Mouse (Mus musculus) naive thymus-derived CD4-positive, alpha-beta T cell, adult 2 months (primary cell): ENCODE measurements at regions not wholly inside any gene's neighbourhood (a gene's known extent, or its start where the extent isn't known, plus 50 kb on each side); places are given as distances from the start of the nearest gene placed in this dataset.

Source experiments
- DNase-seq: peaks from one replicate; pipeline ENCODE4 v3.0.0-alpha.2; 2011; ENCODE audit warnings: low read depth

DNA sequence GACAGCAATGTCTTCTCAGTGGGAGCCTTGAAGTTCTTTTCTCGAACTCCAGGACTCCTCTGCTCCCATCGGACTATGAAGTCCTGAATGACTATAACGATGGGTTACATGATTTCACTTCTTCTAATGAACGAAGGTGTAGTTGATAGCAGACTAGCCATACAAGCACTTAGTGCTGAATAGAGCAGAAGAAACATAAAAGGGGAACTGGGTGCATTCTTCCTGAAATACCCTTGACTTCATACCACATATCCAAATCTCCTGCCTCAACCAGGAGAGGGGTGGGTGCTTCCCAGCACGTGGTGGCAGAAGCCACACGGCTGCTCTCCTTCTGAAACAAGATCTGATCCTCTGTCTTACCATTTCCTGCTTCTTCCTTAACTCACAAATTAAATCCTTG is 407.4 kb downstream of the Atp23 start:
- DNase-seq: no peak

DNA sequence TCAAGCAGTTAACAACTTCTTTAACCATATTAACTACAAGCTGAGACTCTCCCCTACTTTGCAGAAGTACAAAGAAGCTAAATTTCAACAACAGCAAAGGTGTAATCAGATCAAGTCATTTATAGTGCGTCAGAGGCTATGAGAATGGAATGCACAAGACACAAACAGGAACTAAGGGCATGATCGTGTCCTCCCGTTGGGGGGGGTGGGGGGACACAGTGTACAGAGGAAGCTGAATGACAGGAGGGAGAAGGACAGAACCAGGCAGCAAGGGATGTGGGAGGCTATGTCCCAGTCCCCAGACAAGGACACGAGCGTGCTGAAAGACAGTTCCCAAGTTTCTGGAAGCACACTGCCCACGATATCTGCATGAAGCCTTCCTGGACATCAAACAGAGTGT is 408.9 kb downstream of the Atp23 start:
- no peak for DNase-seq

DNA sequence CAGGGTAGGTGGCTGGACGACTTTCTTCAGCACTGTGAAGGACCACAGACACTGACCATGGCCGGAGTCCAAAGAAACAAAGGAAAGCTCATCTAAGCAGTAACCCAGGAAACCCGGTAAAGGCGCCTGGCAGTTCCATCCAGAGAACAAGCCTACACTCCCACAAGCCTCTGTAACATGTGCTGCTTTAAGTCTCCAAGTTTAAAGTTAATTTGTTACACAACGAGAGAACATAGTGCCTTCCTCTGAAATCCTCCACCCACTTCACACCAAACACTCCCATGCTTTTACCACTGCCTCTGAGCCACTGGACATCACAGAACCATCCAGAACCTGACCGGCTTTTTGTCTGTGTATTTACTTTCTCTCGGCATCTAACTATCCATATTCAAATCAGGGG is 416.0 kb downstream of the Atp23 start:
- no peak for DNase-seq

DNA sequence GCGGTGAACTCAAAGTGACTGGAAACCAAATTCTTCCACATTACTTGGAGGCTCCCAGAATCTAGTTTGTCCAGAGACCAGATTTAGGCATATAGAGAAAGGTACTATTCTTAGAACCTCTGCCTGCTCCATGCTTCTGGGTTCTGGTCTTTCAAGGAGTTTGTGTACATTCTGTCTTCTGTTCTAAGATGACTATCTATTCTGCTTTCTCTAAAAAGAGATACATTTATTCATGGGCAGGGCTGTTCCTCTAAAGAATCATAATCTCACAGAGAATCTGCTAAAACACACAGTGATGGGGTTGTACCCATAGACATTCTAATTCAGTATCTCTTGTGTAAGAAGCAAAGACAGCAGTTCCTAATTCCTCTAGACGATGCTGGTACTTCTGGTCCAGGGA is 417.7 kb downstream of the Atp23 start:
- no peak for DNase-seq

DNA sequence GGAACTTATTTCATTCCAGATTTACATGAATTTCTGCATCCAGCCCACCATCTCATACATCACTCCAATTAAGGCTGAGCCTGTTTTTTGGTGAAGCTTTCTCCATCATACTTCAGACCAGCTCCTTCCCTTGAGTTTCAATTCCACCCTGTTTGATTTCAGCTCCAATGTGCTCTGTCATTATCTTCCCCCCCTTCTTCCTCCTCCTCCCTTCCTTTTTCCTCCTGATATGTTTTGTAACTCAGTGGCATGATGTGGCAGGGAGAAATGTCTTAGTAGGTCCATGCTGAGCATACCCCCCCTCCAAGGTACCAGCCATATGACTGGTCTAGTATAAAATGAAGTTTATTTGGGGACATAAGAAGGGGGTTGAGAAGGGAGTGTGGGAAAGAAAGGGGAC is 420.8 kb downstream of the Atp23 start:
- DNase-seq: no peak

DNA sequence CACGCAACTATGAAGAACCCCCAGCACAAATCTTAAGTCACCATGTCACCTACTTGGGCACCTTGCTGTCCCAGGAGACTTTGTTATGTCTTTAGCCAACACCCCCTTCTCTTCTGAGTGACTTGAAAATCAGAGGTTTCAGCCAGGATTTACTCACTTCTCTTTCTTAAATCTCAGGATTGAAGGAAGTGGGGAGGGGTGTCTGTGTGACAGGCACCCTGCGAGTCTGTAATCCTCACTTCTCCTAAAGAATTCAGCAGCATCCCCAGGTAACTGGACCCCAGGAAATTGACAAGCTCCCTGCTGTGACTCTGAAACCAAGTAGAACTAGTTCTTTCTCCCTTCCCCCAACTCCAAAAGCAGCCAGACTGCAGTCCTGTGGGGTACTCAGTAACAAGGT is 421.4 kb downstream of the Atp23 start:
- no peak for DNase-seq

DNA sequence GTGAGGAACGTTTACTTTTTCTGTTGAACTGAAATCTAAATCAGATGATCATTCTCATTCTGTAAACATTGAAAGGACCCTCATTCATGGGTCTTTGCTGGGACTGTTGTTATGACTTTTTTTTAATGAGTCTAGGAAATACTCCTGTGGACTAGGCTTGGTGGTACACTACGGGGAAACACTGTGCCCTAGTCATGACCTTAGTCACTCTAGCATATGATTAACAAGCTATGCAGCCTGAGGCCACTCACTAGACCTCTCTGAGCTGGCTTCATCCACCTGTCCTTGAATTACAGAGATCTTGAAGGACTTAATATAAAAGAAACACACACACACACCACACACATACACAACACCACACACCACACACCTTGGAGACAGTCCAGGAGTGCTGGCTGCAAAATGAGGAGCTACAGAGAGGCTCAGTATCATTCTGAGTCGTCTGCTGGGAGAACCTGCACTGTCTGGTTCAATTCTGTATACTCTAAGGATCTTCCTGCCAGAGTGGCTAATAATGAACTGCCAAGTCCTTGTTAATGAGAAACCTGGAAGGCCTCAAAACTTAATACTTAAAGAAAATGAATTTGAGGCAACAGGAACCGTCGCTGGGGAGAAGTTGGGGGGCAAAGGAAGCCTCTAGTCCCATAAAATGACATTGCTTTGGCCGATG is 428.0 kb downstream of the Atp23 start:
- DNase-seq: no peak

DNA sequence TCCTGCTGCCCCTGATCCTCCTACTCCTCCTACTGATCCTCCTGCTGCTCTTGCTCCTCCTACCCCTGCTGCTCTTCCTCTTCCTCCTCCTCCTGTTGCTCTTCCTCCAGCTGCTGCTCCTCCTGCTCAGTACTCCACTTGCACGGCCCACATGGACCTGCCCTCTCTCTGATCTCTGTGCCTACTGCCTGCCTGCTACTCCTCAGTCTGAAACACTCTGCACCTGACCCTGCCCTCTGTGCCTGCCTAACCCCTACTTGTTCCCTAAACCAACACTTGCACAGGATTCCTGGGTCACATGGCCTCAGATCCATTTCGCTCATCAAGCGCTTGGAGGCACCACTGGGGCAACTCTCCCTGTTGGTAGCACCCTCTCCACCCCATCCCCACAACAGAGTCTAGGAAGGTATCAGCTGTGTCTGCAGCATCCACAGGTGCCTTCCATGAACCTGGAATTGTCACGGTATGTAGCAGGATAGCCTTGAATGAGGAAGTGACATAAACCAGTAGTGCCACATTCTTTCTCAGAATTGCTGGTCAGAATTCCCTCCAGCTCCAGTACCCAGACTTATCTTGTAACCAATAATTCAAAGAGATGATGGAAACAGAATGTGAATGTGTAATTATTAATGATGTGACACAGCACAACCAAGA is 430.2 kb downstream of the Atp23 start:
- no peak for DNase-seq

DNA sequence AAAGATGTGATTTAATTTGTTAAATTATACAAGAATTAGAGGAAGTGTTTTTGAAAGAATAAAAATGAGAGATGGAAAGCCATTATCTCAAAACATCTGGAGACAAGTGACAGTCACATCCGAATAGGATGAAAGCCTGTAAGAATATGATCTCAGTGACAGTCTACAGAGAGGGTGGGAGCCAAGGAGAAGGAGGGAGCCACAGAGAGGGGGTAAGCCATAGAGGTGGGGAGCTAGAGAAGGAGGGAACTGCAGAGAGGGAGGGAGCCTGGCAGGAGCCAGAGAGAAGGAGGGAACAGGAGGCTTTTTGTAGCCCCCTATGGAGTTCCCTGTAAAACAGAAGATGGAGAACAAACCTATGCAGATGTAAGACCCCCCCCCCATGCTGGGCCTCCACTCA is 438.4 kb downstream of the Atp23 start:
- DNase-seq: no peak

DNA sequence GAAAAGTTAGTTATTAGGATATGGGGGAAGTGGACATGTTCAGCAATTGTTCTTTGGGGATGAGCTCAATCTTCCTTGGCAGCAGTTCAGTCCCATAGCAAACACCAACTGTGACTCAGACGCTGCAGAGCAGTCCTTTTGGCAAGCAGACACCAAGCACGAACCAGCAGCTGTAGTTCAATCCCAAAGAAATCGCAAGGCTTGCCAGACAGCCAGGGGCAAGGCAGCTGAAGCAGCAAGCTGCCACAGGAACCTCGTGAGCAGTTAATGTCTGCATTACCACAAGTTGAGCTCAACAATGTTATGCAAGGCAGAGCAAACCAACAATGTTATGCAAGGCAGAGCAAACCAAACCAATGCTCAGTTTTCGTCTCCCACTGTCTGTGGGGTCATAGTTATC is 442.6 kb downstream of the Atp23 start:
- DNase-seq: no peak

DNA sequence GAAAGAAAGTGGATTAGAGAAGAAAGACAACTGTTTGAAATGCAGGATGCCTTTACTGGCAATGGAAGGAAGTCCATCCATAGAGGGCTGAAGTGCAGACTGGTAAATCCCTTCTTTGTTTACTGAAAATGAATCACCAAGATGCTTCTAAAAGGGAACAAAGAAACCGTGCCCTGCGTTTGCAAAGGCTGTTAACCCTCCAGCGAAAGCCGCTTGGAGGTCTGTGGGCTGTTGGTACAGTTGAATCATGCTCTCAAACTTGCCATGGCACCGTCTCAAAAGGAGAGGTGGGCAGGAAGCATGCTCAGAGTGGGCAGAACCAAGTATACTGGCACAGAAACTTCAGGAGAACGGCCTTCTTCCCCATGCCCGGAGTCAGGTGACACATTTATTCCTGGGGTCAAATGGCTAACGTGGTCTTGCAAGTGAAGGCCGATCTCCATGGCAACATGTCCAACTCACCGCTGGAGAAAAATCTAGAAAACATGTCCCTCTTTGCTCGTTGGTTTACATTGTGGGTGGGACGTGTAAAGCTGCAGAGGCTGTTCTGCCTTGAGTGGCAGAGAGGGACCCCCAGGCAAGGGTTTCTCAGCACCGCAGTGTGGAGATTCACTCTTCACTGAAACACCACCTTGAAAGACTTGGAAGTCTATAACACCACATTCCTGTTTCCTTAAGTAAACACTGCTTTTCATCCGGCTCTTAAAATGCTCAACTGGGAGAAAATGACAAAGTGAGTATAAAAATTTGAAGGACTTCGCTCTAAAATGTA is 448.2 kb downstream of the Atp23 start:
- DNase-seq: no peak

DNA sequence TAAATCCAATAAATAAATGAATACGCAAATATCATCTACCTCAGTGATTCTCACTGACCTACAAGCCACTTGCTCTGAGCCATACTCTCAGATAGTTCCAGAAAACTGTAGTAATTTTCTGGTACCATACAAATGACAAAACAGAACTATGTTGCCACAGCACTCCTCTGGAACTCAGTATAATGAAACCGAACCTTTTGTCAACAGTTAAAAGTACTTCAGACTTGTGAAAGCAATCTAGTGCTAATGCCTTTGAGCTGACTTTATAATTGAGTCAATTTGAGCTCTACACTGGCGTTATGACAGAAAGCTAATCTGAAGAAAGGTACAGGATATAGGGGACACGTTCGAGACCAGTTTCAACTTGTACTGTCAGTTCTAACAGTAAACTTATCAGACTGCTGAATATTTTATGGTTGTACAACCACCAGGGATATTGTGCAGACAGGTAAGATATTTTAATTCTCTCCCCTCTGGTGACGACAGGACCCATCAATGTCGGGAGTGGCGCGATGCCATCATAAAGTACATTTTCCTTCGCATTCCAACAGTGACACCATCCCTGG is 449.0 kb downstream of the Atp23 start:
- no peak for DNase-seq

DNA sequence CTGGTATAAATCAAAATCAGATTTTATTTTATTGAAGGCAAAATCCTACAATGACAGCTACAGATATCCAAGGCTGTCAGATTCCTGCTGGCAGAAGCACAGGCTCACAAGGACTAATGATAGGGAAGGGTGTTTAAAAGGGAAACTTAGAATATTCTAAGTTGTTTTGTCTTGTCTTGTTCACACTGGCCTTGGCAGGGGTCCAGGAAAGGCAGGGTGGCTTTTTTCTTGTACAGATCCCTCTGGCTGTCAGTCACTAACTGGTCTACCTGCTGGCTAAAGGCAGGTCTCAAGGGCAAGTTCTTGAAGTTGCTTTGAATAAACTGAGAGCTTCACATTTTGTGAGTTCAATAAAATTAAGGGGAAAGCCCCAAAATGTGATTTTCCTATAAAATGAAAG is 465.3 kb downstream of the Lrig3 start:
- no peak for DNase-seq

DNA sequence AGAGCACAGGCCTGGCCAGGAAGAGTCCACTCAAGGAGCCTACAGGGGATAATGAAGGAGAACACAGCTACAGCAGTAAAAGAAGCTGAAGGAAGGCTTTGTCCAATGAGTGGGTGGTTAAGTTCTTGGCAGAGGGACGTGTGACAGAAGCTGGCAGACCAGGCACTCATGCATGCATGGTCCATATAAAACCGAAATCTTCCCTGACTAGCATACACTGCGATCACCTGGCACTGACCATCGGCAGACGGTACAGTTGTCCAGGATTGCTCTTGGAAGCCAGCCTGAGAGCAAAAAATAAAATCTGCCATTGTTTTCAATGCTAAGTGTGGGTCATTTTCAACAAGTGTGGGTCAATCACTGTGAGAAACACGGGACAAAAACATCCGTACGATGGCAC is 464.4 kb downstream of the Lrig3 start:
- no peak for DNase-seq

DNA sequence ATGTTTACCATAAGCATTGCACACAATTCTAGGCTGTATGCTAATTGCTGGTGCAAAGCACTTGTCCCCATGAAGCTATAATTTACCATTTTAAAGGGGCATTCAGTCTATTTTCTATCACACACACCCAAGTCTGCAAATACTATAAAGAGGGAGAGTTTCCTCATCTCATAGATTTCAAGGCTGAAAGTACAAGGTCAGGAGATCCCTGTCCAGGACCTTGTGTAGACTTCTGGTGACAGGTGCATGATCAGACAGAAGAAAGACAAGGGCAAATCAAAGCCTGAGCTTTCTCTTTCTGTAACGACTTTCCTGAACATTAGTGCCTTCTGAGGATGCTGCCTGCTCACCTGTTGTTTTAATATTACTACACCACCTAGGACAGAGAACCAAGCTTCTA is 463.5 kb downstream of the Lrig3 start:
- no peak for DNase-seq

DNA sequence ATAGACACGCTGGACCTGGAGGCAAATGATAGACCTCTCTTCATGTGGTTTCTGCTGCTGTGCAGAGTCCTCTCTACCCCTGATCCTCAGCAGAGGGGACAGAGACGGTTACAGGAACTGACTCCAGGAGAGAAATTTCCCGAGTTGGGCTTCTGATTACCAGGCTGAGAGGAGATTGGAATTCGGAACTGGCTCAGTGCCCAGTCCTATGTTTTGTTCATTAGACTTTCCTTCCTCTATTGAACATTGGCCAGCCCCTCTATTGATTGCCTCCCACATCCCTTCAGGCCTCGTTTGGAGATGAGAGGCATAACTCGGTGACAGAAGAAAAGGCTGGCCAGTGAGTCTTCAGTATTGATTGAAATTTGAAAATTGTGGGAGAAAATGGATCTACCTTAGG is 456.1 kb downstream of the Lrig3 start:
- DNase-seq: no peak

DNA sequence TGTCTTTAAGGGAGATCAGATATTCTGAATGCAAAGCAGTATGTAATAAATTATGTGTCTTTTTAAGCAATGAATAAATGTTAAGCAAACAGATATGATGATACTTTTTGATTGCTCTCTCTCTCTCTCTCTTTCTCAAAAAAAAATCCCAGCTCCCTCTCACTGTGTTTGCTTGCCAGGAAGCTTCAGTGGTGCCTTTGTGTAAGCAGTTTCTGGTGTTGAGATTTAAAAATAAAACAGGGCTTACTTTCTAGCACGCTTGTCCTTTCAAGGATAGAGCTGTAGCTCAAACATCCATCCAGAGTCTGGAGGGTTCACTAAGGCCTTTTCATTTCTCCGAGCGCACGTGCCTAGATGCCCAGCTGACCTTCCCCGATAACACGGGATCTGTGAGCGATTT is 447.8 kb downstream of the Lrig3 start:
- DNase-seq: no peak

DNA sequence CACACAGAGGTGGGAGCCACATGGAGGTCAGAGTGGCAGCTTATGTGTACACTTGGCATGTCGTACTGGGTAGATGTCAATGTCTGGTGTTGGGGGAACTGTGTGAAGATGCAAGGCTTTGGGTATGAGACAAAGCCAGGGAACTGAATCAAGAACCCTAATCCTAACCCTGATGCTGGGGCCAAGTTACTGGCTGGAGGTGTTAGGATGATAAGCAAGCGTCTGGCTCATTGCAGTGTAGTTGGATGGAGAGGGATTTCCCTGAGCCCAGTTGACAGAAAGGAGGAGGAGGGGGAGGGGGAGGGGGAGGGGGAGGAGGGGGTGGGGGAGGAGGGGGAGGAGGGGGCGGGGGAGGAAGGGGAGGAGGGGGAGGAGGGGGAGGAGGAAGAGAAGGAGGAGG is 426.3 kb downstream of the Lrig3 start:
- no peak for DNase-seq

DNA sequence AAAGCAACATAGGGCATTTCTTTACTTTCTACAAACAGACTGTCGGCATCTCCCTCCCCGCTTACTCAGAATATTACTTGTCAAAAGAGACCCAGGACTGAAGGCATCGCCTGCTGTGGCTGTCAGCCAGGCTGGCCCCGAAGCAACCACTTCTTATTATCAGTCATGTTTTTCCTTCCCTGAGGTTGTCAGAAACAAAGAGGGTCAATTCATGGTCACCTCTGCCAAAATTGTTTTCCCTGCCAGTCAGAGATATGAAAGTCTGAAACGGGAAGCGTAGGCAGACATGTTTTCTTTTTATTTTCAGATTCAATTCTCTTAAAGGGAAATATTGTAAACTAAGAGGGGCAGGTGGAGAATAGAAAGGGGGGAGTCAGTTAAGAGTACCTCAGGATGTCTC is 425.8 kb downstream of the Lrig3 start:
- no peak for DNase-seq

DNA sequence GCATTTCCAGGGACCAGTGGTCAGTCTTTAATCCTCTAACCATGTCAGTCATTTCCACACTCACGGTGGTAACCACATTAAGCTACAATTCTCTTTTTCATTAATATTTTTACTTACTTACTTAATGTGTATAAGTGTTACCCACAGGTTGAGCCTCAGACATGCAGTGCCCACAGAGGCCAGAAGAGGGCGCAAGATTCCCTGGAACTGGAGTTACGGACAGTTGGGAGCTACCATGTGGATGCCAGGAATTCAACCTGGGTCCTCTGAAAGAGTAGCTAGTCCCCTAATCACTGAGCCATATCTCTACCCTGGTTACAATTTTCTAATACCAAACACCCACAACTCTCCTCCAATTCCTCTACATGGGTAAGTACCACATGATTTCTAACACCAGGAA is 420.5 kb downstream of the Lrig3 start:
- no peak for DNase-seq

DNA sequence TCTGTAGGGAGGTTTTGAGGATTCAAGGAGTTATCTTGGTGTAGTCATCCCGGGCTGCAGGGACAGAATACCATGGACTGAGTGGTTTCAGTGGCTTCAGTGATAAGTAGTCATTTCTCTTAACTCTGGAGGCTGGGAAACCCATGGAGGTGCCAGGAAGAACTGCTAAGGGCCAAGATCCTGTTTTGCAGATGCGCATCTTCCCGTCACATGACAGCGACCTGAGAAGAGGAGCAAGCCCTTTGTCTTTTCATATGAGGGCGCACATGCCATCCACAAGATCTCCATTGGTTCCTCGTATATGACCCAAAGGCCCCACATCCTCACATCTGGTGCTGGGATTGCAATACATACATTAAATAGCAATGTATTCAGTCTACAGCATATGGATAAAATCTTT is 419.7 kb downstream of the Lrig3 start:
- no peak for DNase-seq

DNA sequence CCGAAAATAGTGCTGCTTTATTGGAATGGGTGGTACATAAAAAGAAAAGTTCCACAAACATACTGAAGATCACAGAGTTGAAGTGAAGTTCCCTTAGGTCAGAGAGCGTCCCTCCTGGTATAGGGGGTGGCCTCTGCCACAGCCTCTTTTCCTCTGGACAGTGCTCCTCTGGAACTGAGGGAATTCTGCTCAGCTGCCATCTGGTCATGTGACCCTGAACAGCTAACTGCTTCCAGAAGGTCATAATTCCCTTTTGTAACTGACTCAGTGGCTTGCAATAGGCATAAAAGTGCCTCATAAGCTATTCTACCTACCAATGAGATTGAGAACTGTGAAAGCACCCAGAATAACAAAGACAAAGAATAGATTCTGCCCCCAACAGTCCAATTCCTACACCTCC is 414.4 kb downstream of the Lrig3 start:
- no peak for DNase-seq

DNA sequence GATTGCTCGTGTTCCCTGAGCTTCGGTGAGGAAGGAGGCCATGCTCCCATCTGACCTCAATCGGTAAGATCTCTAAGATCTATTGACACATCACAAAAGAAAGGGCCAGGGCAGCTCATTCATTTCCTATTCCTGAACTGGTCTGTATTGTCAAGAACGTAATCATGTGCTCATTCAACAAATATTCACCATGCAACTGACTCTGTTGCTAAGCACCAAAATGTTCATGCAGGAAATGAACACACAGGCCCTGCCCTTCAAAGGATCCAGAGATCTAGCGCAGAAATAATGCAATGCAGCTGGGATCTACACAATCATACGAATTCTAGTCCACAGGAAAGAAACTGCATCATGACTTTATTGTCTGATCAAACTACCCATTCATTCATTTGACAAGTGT is 413.3 kb downstream of the Lrig3 start:
- DNase-seq: no peak
